Comparison of ENCODE assay signal across 17 mouse cellular contexts in the genomic region with DNA sequence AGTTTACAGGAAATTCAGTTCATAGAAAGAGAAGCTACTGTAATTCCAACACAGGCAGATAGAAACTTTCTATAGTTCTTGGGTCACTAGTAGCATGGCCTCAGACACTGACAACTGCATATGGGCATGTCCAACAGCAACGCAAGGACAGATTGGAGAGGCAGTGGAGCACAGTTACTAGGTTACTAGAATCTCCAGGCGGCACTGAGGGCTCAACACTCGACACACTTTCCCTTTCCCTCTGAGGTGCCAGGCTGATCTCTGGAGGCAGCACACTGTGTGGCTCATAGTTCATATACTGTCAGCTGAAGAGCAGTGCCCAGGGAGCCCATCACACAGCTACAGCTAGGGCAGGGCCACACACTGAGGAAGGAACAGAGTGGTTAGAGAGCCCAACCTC.
"Had no signal": no experiment of that assay in that cellular context is flagged by ENCODE, and none has a peak within 500 bp of the region (broad histone marks: within the 10 kb centered on the region; RNA-seq: fewer than 3 reads in every experiment).

No protein-coding gene starts in this region.

- DNase-seq: liver, postnatal 0 days; lung, adult 2 months; lung, postnatal 14 days; lung, postnatal 36 days; right cerebral cortex, postnatal 14 days; thymus, adult 2 months; thymus, postnatal 25 days; thymus, postnatal 4 days had no signal

- H3K9me3 ChIP-seq: lung, embryonic 15.5 days; megakaryocyte, embryonic 14.5 days; midbrain, embryonic 13.5 days; midbrain, embryonic 15.5 days; neural tube, embryonic 12.5 days; stomach, embryonic 15.5 days had no signal

- H3K4me3 ChIP-seq: lung, embryonic 15.5 days; megakaryocyte, embryonic 14.5 days; midbrain, embryonic 13.5 days; midbrain, embryonic 15.5 days; neural tube, embryonic 12.5 days; stomach, embryonic 15.5 days had no signal

- H3K27me3 ChIP-seq: lung, embryonic 15.5 days; midbrain, embryonic 13.5 days; midbrain, embryonic 15.5 days; neural tube, embryonic 12.5 days; stomach, embryonic 15.5 days had no signal

- H3K9ac ChIP-seq: liver, postnatal 0 days; lung, embryonic 15.5 days; midbrain, embryonic 13.5 days; midbrain, embryonic 15.5 days; neural tube, embryonic 12.5 days; stomach, embryonic 15.5 days had no signal

- H3K27ac ChIP-seq: lung, embryonic 15.5 days; macrophage; midbrain, embryonic 13.5 days; midbrain, embryonic 15.5 days; neural tube, embryonic 12.5 days; stomach, embryonic 15.5 days; stomach, postnatal 0 days had no signal

- ATAC-seq: liver, postnatal 0 days; lung, postnatal 0 days; midbrain, embryonic 13.5 days; midbrain, embryonic 15.5 days had no signal

- H3K4me2 ChIP-seq: lung, embryonic 15.5 days; midbrain, embryonic 13.5 days; midbrain, embryonic 15.5 days; neural tube, embryonic 12.5 days; stomach, embryonic 15.5 days had no signal

- H3K36me3 ChIP-seq: lung, embryonic 15.5 days; midbrain, embryonic 13.5 days; midbrain, embryonic 15.5 days; neural tube, embryonic 12.5 days; stomach, embryonic 15.5 days had no signal

- H3K4me1 ChIP-seq: midbrain, embryonic 13.5 days; midbrain, embryonic 15.5 days; neural tube, embryonic 12.5 days; stomach, embryonic 15.5 days had no signal
